Mouse (Mus musculus) brain, embryonic 14.5 days (tissue): ENCODE measurements around the gene Serpinb9d.

Experiments used
- CTCF ChIP-seq: fragments of 200-500 bp; IDR thresholded peaks from 2 replicates; pipeline ENCODE4 v1.5.1; 2012; ENCODE audit warnings: inconsistent platforms, mild to moderate bottlenecking, moderate library complexity, borderline replicate concordance; ENCODE audit not compliant: insufficient read depth, insufficient read length; ENCODE audit errors: extremely low read depth
- POLR2A ChIP-seq: fragments of 200-500 bp; IDR thresholded peaks from 2 replicates; pipeline ENCODE4 v1.6.1; 2012; ENCODE audit warnings: mild to moderate bottlenecking, inconsistent platforms, borderline replicate concordance; ENCODE audit not compliant: poor library complexity, insufficient read depth, insufficient read length, severe bottlenecking; ENCODE audit errors: extremely low read depth

GRCm38 (mm10) chr13:33192659-33193058, at the start of gene Serpinb9d:
- TF ChIP-seq CTCF (no peak), POLR2A (no peak)
